Mouse (Mus musculus): ENCODE measurements around the gene Cnot11.

Cnot11 gene

DNA sequence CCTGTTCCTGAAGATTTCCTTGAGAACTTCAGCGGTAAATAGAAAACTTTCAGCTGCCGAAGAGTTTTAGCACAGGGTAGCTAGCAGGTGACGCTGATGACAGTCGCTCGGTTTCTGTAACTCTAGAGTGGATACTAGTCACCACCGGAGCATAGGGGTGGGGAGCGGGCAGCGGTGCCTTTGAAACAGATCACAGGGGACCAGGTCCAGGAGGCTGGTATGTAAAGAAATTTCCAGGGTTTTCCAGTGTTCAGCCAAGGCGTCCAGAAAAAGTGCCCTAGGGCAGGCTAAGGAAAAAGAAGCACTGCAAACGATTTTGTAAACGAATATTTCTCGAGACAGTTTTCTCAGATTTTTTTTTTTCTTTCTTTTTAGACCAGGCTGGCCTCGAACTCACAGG is at the start of gene Cnot11:
Gene Cnot11, plus strand, starts transcription at position 162 of the 400 bp plus-strand sequence.
- no peak for DNase-seq (ENCODE audit: low read depth, low spot score)

DNA sequence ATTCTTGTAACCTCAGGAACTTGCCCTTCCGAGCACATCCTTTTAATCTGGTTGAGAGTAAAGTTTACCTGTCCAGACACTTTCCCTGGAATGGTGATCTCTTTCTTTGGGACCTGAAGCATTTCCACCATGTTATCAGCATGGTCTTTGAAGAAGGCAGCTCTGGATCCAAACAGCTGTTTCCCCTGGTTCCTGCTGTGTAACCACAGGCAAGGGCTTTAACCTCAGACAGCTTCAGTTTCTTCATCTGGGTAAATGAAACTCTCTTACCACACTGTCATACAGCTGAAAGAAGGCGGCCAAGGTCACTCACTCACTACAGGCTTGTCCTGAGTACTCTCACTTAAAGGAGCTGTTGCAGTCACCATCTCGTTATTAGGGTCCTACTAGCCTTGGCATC is 47.4 kb upstream of the Cnot11 start:
- no peak for DNase-seq (ENCODE audit: low read depth, low spot score)

DNA sequence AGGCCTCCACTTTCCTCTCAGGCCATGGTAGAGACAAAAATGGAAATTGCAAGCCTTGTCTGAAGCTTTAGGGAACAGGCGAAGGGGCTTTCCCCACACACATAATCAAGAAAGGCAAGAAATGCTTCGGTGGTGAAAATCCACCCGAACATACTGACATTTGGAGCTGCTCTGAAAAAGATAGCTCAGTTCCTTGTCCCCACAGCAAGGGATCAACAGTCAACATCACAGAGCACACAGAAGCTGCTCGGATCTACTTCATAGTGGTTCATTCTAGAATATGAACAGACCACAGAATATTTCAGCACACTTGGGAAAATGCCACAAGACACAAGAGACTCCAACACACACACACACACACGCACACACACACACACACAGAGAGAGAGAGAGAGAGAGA is 41.6 kb upstream of the Cnot11 start:
- DNase-seq (ENCODE audit: low read depth, low spot score), result no peak

DNA sequence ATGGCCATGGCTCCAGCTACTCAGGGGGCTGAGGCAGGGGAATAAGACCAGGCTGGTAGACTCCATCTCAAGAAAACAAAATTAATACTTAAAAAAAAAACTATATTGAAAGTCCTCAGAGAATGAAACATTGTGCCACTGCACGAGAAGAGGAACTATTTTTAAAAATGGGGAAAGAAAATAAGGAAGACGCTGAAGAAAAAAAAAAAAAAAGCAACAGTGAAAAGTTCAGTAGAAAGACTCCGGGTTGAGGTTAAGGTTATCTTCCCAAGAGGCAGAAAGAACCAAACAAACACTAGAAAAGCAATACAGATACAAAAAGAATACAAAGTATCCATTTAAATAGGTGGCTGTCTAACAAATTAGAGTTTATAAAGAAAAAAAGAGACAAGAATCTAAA is 41.1 kb upstream of the Cnot11 start:
- no peak for DNase-seq (ENCODE audit: low read depth, low spot score)

DNA sequence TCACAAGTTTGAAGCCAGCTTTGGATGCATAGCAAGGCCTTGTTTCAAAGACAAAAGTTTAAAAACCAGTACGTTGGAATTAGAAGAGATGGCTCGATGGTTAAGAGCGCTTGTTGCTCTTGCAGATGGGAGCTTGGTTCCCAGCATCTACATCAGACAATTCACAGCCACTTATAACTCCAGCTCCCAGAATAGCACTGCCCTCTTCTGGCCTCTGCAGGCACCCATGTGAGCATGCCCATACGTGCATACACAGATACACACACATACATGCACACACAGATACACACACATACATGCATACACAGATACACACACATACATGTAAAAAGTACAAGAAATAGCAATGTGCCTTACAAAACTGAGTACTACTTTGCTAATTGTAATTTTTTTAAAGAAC is 37.8 kb upstream of the Cnot11 start:
- DNase-seq (ENCODE audit: low read depth, low spot score), result no peak

DNA sequence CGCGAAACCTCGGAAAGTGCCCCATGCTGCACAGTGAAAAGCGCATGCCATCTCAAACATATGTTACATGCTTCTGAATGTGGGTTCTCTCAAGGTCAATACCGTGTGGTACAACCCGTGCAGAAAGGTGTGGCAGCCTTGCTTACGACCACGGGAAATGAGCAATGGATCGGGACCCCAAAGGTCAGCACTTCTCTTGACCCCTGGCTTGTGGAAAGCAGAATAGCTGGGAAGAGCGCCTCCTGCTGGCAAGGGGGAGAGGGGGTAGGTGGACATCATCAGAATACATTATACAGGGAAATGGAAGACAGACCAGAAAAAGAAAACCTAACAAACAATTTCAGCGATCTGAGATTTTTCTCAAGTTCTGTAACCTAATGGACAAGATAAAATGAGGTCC is 37.0 kb upstream of the Cnot11 start:
- no peak for DNase-seq (ENCODE audit: low read depth, low spot score)

DNA sequence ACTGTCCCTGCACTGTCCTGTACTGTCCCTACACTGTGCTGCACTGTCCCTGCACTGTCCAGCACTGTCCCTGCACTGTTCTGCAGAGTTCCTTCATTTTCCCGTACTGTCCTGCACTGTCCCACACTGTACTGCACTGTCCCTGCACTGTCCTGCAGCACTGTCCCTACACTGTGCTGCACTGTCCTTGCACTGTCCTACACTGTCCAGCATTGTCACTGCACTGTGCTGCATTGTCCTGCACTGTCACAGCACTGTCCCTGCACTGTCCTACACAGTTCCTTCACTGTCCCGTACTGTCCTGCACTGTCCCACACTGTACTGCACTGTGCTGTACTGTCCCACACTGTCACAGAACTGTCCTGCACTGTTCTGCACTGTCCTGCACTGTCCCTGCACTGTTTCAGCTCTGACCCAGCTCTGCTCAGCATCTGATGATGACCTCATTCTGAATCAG is 35.3 kb upstream of the Cnot11 start:
- DNase-seq (ENCODE audit: low read depth, low spot score), result no peak

DNA sequence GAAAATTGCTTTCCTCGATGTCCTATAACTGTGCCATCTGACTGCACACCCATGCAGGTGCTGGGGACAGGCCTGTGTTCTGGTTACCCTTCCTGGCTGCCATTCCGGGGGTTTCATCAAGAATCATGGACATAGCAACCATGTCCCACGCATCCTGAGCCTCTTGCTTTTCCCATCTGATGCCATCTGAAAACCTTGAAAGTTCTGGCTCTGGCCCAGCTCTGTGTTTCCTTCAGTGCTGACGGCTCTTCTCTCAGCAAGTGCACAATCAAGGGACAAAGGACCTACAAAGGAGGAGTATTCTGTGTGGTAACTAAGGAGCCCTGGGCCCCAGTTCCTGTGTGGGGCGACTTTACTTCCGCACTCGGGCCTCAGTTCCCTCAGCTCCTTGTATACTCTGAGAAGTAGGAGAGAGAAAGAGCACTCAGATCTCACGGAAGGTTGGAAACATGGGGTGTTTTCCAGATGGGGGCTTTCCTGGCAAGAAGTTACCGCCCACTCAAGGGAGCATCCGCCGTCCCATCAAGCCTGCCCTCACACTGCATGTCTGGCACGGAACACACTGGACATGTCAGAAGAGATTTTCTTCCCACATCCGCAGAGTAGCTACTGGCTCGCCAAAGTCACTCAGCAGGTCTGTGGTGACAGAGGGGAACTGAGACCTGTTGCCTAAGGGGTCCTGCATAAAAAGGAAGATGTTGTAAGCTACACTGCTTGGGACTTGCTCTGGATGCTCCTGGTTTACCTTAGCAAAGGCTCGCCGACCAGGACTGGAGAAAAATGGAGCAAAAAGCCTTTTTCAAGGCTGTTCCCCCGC is 31.8 kb upstream of the Cnot11 start:
- no peak for DNase-seq (ENCODE audit: low read depth, low spot score)

DNA sequence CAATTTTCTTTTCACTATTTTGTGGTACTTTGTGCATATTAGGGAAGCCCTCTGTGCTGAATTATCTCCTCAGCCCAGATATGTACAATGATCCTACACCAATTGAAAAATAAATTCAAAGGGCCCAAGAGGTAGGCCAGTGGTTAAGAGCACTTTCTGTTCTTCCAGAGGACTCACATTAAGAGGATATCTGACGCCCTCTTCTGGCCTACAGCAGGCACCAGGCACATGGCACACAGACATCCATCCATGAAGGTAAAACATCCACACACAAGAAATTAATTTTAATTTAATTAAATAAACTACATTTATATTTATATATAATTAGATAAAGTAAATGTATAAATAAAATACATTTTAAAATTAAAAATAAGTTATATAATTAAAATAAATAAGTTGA is 30.5 kb upstream of the Cnot11 start:
- no peak for DNase-seq (ENCODE audit: low read depth, low spot score)

DNA sequence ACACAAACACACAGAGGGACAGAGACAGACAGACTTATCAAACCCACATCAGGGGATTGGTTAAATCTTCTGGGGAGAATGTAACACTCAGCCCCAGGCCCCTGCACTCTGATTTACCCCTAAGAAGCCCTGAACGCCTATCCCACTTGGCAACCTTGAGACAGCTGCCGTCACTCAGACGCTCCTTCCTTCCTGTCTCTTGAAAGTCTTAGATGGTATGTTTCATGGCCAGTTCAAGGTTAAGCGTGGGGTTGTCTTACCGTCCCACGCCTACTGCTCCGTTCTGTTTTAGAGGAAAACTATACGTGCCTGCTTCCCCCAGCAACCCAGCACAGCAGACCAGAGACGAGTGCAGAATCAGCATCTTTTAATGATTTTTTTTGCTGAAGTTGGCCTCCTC is 29.2 kb upstream of the Cnot11 start:
- no peak for DNase-seq (ENCODE audit: low read depth, low spot score)

DNA sequence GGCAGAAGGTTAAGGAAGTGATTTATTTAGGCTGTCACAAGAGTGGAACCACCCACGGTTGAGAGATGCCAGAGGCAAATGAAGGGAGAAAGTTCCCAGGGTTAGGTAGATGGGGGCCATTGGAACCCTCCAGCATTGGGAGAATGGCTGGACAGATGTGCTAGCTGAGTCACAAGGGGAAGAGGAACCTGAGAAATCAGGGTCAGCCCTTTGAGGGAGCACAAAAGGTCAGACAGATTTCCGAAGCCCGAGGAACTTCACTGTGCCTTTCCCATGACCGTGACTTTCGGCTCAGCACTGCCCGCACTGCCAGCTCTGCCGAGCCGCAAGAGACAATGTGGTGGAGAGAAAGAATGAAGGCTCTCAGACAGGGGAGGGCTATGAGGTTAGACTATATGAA is 23.0 kb upstream of the Cnot11 start:
- DNase-seq (ENCODE audit: low read depth, low spot score), result no peak

DNA sequence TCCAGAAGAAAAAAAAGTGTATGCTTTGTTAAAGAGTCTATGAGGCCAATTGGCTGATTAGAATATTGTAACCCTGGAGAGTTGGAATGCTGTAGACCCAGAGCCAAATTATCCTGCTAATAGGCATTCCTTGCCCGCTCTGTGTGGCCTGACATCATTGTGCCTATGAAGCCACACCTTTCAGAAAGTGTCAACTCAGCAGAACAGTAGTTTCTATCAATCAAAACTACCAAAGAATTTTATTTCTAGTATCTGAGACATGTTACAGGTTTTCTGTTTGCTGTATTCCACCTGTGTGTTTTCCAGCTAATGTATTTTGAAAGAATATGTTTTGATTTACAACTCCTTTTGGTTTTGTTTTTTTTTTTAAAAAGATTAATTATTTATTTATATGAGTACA is 22.6 kb upstream of the Cnot11 start:
- no peak for DNase-seq (ENCODE audit: low read depth, low spot score)

DNA sequence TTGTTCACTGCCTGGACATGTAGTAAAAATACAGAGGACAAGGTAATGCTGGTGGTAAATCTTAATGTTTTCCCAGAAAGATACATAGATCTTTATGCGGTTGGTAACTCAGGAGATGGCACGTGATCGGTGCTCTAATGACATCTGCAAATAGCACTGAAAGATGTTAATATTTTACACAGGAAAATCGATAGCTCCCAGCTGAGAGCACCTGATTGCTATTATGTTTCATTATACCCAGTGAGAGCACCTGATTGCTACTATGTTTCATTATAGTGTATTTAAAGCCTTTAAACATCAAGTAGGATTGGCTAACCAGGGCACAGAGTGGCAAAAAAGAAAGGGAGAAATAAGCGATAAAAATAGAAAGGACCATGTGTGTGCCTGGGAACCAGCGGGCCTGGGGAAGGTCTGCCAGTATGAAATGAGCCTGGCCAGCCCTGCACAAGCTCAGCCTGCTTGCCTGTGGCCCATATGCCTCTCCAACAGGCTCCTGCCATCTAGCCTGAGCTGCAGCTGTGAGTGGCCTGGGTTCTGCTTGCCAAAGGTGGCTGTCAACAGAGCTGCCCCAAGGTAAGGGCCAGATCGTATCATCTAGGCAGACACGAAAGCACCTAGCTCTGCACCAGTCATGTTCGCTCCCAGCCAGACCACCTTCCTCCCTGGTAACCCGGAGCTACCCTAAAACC is 19.3 kb upstream of the Cnot11 start:
- no peak for DNase-seq (ENCODE audit: low read depth, low spot score)

DNA sequence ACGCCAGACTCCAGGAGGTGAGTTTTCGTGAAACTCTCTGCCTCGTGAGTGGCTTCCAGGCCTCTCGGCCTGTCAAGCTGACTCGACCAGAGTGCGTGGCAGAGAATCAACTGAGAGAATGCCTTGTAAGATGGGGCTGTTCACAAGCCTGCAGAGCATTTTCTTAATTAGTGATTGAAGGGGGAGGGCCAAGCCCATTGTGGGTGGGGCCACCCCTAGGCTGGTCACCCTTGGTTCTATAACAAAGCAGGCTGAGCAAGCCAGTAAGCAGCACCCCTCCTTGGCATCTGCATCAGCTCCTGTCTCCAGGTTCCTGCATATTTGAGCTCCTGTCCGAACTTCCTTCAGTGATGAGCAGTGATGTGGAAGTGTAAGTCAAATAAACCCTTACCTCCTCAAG is 13.5 kb upstream of the Cnot11 start:
- no peak for DNase-seq (ENCODE audit: low read depth, low spot score)

DNA sequence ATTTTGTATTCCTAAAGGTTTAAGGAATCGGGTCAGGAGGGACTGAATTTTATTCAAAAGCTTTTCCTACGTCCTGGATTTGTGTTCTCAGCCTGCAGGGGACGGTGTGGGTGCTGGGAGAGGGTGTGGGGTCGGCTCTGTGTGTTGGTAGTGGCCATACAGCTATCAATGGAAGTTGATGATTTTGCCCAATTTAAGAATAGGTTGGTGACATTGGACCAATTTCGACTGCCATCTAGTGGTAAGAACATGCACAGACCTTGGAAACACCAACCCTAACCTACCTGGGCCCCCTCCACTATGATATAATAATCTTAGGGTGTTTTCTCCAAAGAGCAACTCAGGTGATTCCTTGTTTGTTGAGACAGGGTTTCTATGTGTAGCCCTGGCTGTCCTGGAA is 12.3 kb upstream of the Cnot11 start:
- no peak for DNase-seq (ENCODE audit: low read depth, low spot score)

DNA sequence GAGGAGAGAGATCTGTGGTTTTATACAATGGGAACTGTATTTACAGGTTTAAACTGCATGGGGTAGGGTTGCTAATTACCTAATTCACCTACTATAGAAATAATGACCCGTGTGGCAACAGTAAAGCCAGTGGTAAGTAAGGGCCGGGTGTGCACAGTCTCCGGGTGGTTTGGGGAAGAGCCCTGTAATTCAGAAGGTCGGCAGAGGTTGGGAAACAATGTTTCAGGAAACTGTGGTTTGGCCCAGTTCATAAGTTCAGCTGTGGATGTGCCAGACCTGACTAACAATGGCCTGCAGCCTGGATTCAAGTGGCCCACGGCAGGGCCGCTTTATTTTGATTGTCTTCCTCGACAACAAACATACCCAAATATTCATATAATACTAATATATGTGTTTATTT is 9.0 kb upstream of the Cnot11 start:
- no peak for DNase-seq (ENCODE audit: low read depth, low spot score)

DNA sequence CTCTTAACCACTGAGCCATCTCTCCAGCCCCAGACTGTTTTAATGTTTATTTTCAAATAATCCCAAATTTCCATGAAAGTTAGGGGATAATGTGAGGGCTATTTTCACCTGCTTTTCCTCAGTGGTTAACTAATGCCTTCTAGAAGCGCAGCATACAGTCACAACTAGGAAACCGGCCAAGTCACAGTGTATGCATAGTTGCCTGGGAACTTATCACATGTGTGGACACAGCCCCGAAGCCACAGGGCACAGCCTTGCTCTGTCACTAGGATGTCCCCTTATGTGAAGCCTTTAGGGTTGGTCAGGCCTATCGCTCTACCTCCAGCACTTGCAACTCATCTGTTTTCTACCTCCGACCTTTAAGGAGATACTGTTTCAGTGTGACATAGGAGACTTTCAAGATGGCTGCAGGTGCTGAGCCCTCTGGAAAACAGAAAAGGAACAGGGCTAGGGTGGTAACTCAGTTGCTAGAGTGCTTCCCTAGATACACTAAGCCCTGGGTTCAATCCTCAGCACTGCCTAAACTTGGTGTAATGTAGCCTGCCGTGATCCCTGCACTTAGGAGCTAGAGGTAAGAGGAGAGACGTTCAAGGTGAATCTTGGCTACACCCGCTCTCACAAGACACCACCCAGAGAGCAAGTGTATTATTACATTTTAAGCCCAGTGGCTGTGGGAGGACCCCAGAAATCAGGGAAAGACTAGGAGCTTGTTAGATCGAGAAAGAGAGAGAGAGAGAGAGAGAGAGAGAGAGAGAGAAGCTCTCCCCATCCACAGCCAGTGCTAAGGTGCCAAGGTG is 8.2 kb upstream of the Cnot11 start:
- no peak for DNase-seq (ENCODE audit: low read depth, low spot score)

DNA sequence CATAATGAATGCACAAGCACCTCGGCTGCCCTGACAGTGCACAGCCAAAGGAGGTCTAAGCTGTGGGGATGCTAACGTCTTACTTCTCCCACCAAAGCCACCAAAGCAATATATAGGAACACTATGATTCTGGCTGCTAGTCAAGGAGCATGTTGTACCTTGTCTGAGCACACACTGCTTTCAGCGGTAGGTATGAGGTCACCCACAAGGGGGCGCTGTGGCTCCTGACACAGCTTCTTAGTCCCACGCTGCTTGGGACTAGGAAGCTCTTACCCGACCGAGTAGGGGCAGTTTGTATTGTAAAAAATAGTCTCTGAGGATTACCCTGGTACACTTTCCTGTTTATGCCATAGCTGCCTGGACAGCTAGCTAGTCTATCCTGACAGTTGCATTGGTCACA is 7.4 kb upstream of the Cnot11 start:
- peak; percentile 53 for DNase-seq (ENCODE audit: low read depth, low spot score)

DNA sequence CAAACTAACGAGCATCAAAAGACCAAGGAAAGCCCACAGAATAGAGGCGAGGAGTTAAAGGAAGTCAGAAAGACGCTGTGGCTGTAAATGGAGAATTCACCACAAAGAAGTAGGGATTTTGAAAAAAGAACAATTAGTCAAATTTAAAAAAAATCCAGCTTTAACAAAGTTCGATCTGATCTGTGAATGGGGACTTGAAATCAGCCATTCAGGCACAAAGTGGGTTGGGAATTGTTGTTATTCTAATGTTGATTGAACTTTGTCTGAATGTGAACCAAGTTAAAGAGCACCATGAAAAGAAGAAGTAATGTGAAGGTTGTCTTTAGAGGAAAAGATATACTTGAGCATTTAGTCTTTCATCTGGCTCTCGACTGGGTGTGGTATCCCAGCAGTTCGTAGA is 6.5 kb upstream of the Cnot11 start:
- no peak for DNase-seq (ENCODE audit: low read depth, low spot score)

DNA sequence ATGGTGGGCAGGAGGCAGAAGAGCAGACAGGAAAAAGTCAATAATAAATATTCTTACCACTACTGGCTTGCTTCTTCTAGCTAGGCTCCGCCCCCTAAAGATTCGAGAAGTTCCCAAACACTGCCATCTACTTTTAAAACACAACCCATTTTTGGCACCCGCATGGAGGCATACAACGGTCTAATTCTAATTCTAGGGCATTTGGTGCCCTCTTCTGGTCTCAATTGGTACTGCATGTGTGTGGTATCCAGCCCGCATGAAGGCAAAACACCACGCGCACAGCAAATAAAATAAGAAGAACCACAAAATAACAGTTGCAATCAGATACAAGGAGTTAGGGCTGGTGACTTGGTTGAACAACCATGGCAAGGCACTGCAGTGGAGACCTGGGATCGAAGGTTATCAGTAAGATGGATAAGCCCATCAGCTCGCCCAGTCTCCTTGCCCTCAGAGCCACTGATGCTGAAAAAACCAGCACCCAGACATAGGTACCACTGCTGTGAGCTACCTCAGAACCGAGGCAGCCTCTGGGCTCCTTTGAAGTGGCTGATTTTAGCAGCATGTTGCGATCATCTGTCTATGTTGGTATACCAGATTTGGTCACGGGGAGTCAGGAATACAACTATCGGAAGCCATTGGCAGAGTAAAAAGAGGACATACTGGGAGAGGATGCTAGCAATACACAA is 4.4 kb upstream of the Cnot11 start:
- peak; percentile 63 for DNase-seq (ENCODE audit: low read depth, low spot score)

DNA sequence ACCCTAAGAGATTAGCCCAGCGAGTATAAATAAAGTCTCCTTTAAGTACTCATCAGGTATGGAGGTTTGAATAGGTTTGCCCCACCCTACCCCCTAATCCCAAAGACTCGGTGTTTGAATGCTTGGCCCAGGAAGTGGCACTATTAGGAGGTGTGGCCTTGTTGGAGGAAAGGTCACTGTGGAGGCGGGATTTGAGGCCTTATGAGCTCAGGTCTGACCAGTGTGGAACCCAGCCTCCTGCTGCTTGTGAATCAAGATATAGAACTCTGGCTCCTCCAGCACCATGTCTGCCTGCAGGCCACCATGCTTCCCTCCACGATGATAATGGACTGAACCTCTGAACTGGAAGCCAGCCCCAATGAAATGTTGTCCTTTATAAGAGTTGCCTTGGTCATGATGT is 3.8 kb upstream of the Cnot11 start:
- DNase-seq (ENCODE audit: low read depth, low spot score), result no peak

DNA sequence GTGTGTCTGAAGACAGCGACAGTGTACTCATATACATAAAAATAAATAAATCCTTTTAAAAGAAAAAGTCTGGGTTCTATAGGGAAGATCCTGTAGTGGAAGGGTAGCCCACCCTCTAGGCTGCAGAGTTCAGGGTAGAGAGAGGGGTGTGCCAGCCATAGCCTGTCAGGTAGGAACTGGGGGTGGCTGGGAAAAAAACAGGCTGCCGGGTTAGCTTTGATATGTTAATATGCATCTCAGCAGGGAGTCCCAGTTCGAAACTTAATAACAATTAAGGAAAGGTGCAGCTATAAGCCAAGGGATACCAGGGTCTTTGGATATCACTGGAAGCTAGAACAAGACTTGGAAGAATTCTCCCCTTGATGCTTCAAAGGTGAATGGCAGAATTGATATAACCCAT is 875 bp upstream of the Cnot11 start:
- DNase-seq (ENCODE audit: low read depth, low spot score), result no peak

Data from c-Kit-negative CD71-positive TER-119-positive erythroid progenitor cells, embryonic 14.5 days (primary cell).